Mouse (Mus musculus): ENCODE measurements around the gene Slc15a1. TPM values are rescaled to one million over a fixed set of nuclear protein-coding genes. Genes with fewer than 3 reads are reported as not detected.

Gene Slc15a1
- polyA plus RNA-seq (2017; shearing (Covaris generic)), result under 1 TPM; 0.36 to 0.40 TPM

DNA sequence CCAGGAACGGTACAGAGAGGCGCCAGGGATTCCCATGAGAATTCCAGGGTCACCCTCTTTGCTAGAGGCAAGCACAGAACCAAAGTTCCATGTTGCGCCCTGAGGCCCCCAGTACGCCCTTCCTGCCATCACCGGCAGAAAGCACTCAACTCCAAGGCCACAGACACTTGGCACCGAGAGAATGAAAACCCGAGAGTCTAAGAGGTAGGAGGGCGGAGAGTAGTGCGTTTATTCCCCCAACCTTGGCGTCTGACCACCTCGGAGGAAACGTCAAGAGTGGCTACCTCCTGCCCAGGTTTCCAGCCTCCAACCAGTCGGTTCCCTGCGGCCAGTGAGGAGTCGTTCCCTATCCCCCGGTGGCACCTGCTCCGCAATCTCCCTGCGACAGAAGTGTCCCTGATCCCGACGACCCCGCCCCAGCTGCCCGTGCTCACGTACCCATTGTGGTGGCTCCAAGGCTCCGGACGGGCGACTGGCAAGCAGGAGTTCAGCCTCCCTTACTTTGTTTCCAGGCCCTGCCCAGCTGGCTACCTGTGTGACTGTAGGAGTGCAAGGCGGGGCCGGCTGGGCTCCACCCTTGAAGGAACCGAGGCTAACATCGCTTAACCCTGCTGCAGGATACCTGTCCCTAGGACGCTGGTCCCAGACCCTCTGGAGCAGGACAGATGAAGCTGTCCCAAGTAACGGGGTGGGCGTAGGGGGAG is at the start of gene Slc15a1:
TSS of gene Slc15a1 (minus strand) at position 472 of the 704 bp plus-strand sequence.

Other genes starting within 250 kb of the Slc15a1 start
- gene Stk24, start 125.2 kb downstream of the Slc15a1 start, polyA plus RNA-seq (2017; shearing (Covaris generic)), result 10 to 100 TPM; 24.6 to 25.2 TPM